Mouse (Mus musculus) thymus, postnatal 4 days (tissue): ENCODE measurements at regions not wholly inside any gene's neighbourhood (a gene's known extent, or its start where the extent isn't known, plus 50 kb on each side); places are given as distances from the start of the nearest gene placed in this dataset.

Experiments
- DNase-seq: peaks from one replicate; pipeline ENCODE4 v3.0.0; 2021

DNA sequence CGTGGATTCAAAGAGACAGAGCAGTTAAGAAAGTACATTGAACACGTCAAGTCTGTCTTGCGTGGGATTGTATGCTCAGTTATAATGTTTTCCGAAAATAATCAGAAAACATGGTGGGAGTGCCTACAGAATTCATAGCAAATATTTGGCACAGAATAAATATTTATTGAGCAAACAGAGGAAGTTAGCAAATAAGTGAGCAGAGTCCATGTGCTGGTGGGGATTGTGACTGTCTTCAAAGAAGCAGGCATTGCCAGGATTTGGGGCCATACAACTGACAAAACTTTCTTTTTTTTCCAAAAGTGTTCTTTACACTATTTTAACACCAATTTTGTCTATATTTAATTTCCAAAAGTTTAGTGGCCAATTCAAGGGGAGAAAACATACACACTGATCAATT, 1729.8 kb downstream of the AI429214 start:
- no peak for DNase-seq

DNA sequence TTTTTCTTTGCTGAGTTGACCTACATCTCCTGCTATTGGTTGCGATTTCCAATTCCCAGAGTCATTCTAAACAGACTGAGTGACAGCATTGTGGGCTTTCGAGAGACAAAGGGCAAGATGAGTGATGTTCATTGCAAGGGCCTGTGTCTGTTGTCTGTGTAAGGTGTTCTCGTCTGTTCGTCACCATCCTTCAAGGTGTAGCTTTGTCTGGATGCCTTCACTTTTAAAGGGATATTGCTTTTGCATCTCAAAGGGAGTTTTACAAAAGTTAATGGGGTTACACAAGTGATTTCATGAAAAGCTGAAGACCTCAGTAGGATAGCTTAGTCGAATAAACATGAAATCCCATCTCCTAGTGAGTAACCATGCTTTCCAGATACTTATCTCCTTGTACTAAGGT, 1731.9 kb downstream of the AI429214 start:
- DNase-seq: no peak

DNA sequence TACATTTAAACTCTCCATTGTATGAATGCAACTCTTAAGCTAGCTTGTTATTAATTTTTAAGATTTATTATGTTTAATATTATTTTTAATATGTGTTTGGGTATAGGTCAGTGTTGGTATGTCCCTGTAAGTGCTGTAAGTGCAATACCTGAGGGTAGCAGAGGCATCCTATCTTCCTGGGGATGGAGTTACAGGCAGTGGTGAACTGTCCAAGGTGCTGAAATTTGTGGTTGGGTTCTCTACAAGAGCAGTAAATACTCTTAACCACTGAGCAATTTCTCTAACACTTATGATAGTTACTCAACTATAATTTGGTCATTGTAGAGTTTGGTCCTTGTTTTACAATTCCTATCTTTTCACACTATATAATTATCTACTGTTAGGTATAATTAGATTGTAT, 1753.7 kb downstream of the AI429214 start:
- DNase-seq: peak; percentile 7

DNA sequence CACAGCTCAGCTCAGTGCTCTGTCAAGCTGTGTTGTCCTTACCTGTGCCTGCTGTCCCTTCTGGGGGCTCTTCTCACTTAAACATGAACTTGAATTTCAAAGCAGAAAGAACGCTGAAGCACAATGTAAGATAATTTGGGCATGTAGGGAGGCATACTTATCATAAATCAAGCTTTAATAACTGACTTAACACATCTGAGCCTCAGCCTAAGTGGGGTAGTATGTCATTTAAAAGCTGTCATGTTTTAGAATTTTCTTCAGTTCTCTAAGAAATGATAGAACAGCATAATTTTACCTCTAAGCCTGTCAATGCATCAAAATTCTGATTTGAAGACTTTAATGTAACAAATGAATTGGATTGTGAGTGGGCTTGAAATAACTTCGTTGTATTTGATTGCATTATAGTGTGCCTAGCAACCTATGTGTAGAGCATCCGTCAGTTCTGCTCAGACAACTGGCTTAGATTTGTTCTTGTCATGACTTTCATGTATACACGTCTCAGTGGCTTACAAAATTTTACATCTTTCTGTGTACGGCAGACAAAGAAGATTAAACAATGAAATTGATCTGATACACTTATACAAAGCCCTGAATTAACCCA, 1773.3 kb downstream of the AI429214 start:
- no peak for DNase-seq

DNA sequence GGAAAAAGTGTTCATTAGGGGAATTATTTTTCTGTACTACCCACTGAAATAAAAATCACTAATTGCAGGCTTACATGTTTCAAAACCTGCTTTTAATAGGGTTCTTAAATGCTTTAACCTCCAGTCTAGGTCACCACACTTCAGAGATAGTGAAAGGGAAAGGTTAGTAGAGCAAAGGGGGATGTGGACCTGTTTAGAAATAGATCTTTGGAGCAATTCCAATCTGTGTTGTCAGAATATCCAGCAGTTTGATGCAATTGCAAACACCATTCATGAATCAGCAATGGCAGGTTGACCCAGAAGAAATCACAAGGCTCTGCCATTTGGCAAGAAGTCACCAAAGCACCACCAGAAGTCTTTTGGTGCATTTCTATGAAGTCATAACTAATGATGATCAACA, 1819.1 kb downstream of the AI429214 start:
- no peak for DNase-seq

DNA sequence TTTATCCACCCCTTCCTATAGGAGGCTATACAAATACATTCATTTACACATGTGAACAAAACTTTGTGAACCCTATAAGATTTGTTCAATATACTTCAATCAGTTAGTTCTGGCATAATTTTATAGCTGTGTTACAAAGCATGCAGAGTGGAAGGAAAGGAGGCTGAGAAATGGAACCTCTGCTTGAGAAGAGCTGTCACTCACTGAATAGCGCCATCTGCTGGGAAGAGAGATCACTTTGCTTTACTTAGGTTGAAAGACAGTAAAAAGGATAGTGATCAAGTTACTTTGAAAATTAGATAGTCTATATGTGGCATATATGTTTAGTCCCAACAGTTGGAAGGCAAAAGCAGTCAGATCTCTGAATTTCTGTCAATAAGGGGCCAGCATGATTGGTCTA, 1824.8 kb downstream of the AI429214 start:
- peak; percentile 6 for DNase-seq

DNA sequence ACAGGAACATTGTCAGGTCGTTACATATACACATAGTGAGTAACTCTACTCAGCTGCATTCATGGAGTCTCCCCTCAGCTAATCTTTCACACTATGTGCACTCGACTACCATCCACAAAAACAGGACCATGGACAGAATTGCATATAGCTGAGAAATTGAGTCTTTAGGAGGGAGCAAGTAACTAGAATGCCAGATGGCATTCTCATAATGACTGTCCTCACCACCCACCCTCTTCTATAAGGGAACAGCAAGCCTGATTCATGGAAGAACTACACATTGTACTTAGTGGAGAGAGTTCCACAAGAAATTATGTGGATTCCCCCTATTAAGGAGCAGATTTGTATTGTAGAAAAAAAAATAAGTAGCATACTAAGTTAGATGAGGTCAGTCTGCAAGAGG, 1813.4 kb upstream of the Adam24 start:
- no peak for DNase-seq

DNA sequence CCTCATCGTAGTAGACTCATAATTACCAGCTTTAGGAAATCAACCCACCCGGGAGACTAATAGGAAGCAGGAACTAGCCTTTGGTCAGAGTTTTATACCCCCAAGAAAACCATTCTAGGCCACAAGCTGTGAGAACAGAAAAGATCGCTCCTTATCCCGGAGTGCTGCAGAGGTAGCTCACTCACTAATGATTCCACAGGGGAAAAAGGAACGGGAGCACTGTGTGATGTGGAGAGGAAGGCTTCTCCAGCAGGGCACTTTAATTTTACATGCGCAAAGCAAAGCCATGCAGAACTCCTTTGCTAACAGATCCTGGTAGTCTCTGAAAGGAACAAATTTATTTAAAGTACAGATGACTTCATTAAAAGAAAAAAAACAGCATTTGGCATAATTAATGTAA, 1807.5 kb upstream of the Adam24 start:
- DNase-seq: no peak
